ENCODE assay signal across 7 mouse cellular contexts in genomic region chr5:73379908-73380307, GRCm38 (mm10). TPM values are rescaled to one million over a fixed set of nuclear protein-coding genes. Genes with fewer than 3 reads are reported as not detected.
DNase-seq lines count a peak whose midpoint lies in the region; ATAC-seq lines count a peak whose summit lies in the region.

No protein-coding gene starts in this region.

- H3K36me3 ChIP-seq in intestine, embryonic 15.5 days: no peaks in the 10 kb centered on the region
- H3K36me3 ChIP-seq in midbrain, embryonic 10.5 days: no peaks in the 10 kb centered on the region

- H3K4me3 ChIP-seq in intestine, embryonic 15.5 days (replicated peaks): no peak overlapping the region
- H3K4me3 ChIP-seq in midbrain, embryonic 10.5 days: no peak overlapping the region

- no peaks in the 10 kb centered on the region for H3K4me1 ChIP-seq in intestine, embryonic 15.5 days (replicated peaks)
- H3K4me1 ChIP-seq in midbrain, embryonic 10.5 days: peaks cover 30% of the 10 kb centered on the region

- no peaks in the 10 kb centered on the region for H3K9me3 ChIP-seq in intestine, embryonic 15.5 days
- no peaks in the 10 kb centered on the region for H3K9me3 ChIP-seq in midbrain, embryonic 10.5 days (replicated peaks)

- no peaks in the 10 kb centered on the region for H3K27me3 ChIP-seq in intestine, embryonic 15.5 days (replicated peaks)
- peaks cover 7% of the 10 kb centered on the region; the same call in 1 of the 2 replicates for H3K27me3 ChIP-seq in midbrain, embryonic 10.5 days (ENCODE audit: low read depth, poor library complexity, severe bottlenecking)

- H3K4me2 ChIP-seq in intestine, embryonic 15.5 days (replicated peaks): no peak overlapping the region

- peak; percentile 87 for ATAC-seq in intestine, embryonic 15.5 days

- WGBS in intestine, embryonic 15.5 days: 16% methylated on average over 3 of the region's 3 CpGs
- WGBS in midbrain, embryonic 10.5 days: 31% methylated on average over 3 of the region's 3 CpGs

- H3K9ac ChIP-seq in intestine, embryonic 15.5 days: no peak overlapping the region

- intact Hi-C loops in left cerebral cortex, postnatal 25 days (cut with DNase I): loop anchor here (2.0 to 5.0 kb wide), 3 partner anchors 43 to 398 kb away; no protein-coding TSS in a partner anchor

- no peak overlapping the region for H3K27ac ChIP-seq in intestine, embryonic 15.5 days
- H3K27ac ChIP-seq in midbrain, embryonic 10.5 days (replicated peaks): no peak overlapping the region

- peak; percentile 84 for DNase-seq in adrenal gland, adult 2 months
- DNase-seq in embryo, embryonic 11 days: peak; percentile 87
- peak; percentile 66 to 86 for DNase-seq in gastrocnemius, postnatal 4 days (ENCODE audit: low spot score in 2 of 2)
- DNase-seq in left cerebral cortex, postnatal 25 days (ENCODE audit: low spot score in 2 of 2): peak; percentile 85 to 94
- peak; percentile 84 for DNase-seq in midbrain, embryonic 10.5 days (ENCODE audit: low spot score)
- DNase-seq in spleen, adult 12 weeks (ENCODE audit: low spot score): peak; percentile 69

RNA-seq across cellular contexts. Expression of gene Cwh43, which starts 26.0 kb away (rescaled TPM):
- under 1 TPM in 1 of 2 experiments, not detected in 1; 0.14 TPM for total RNA-seq in adrenal gland, adult 2 months (2021)
- not detected in 2 replicates for polyA plus RNA-seq in adrenal gland, adult 2 months (2012; rRNA removed)
- total RNA-seq in gastrocnemius, postnatal 4 days (2021): under 1 TPM in 1 of 2 experiments, not detected in 1; 0.18 TPM
- polyA plus RNA-seq in intestine, embryonic 15.5 days (2015; fragmentation: Nextera tagmentation; extraction: Ambion mirVana): 0.15 and 0.20 TPM in 2 replicates
- total RNA-seq in left cerebral cortex, postnatal 25 days (2021): 1 to 10 TPM; 1.9 to 2.2 TPM
- polyA plus RNA-seq in midbrain, embryonic 10.5 days (2016; fragmentation: Nextera tagmentation; extraction: Ambion mirVana): not detected in 2 replicates

RNA-seq across cellular contexts. Expression of gene Ociad2, which starts 39.1 kb away (rescaled TPM):
- total RNA-seq in adrenal gland, adult 2 months (2021): 10 to 100 TPM; 19.3 to 32.9 TPM
- polyA plus RNA-seq in adrenal gland, adult 2 months (2012; rRNA removed): 0.83 and 1.1 TPM in 2 replicates
- 10 to 100 TPM; 12.6 to 14.0 TPM for total RNA-seq in gastrocnemius, postnatal 4 days (2021)
- 192 and 216 TPM in 2 replicates for polyA plus RNA-seq in intestine, embryonic 15.5 days (2015; fragmentation: Nextera tagmentation; extraction: Ambion mirVana)
- total RNA-seq in left cerebral cortex, postnatal 25 days (2021): 100 to 1,000 TPM; 122 to 128 TPM
- polyA plus RNA-seq in midbrain, embryonic 10.5 days (2016; fragmentation: Nextera tagmentation; extraction: Ambion mirVana): 10.2 and 14.6 TPM in 2 replicates
